Mouse (Mus musculus) forebrain, embryonic 15.5 days (tissue): ENCODE data around the gene Nabp1. TPM values are rescaled to one million over a fixed set of nuclear protein-coding genes. Genes with fewer than 3 reads are reported as not detected.

ENCODE experiments used
- ATAC-seq: fragments of 200-750 bp; cut with Nextera tagmentation; replicated peaks from 2 replicates; pipeline ENCODE4 v1.8.0; 2017; ENCODE audit warnings: mild to moderate bottlenecking, moderate TSS enrichment, moderate library complexity
- H3K27ac ChIP-seq: fragments of 300-500 bp; sonication (generic); replicated peaks from 2 replicates; pipeline ENCODE4 v1.5.1; 2015; ENCODE audit warnings: mild to moderate bottlenecking, inconsistent platforms
- H3K27me3 ChIP-seq: fragments of 300-500 bp; sonication (generic); 2 replicates; pipeline ENCODE4 v1.6.1; 2015; ENCODE audit warnings: inconsistent platforms
- H3K36me3 ChIP-seq: fragments of 300-500 bp; sonication (generic); 2 replicates; pipeline ENCODE4 v1.6.1; 2015; ENCODE audit warnings: mild to moderate bottlenecking, inconsistent platforms
- H3K4me1 ChIP-seq: fragments of 300-500 bp; sonication (generic); 2 replicates; pipeline ENCODE4 v1.6.1; 2015; ENCODE audit warnings: inconsistent platforms
- H3K4me2 ChIP-seq: fragments of 300-500 bp; sonication (generic); replicated peaks from 2 replicates; pipeline ENCODE4 v1.6.1; 2015; ENCODE audit warnings: mild to moderate bottlenecking, inconsistent platforms
- H3K4me3 ChIP-seq: fragments of 300-500 bp; sonication (generic); 2 replicates; pipeline ENCODE4 v1.5.1; 2015; ENCODE audit warnings: mild to moderate bottlenecking, inconsistent platforms
- H3K9ac ChIP-seq: fragments of 300-500 bp; sonication (generic); replicated peaks from 2 replicates; pipeline ENCODE4 v1.6.1; 2015; ENCODE audit warnings: mild to moderate bottlenecking, inconsistent platforms
- H3K9me3 ChIP-seq: fragments of 300-500 bp; sonication (generic); 2 replicates; pipeline ENCODE4 v1.6.1; 2016; ENCODE audit warnings: inconsistent platforms
- WGBS: fragments of 180-500 bp; shearing (Covaris S2); methylation state at CpG from one replicate; pipeline ENCODE4 v1.1.7; 2015; ENCODE audit warnings: mixed read lengths; 5-methylcytosine and 5-hydroxymethylcytosine counted together
- polyA plus RNA-seq: library from polyadenylated mRNA; unstranded; fragments of >200 nt; fragmentation: Nextera tagmentation; extraction: Ambion mirVana; gene quantifications from 2 replicates; pipeline ENCODE4 v1.2.1, GENCODE M21; 2015

Gene Nabp1
- polyA plus RNA-seq, 1 experiment from 2014 or later: 9.3 TPM

DNA sequence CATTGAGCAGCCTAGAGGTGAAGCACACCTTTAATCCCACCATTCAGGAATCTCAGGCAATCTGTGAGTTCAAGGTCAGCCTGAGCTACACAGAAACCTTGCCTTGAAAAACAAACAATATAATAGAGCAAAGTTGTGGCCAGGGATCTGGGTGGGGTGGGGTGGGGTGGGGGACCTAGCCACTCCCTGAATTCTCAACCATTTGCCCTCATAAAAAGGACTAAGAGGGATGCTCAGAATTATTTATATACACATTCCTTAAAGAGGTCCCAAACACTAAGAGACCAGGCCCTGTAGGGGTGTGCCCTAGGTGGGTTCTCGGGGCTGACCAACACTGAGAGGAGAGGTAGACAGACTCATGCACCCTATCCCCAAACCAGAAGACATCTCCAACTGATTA lies 1.5 kb upstream of the Nabp1 start:
- Histone ChIP-seq H3K27me3 (no peaks in the 10 kb centered on the region), H3K9ac (no peak overlapping the region), H3K4me3 (no peak overlapping the region), H3K4me2 (no peak overlapping the region), H3K36me3 (no peaks in the 10 kb centered on the region), H3K27ac (no peak overlapping the region), H3K9me3 (no peaks in the 10 kb centered on the region), H3K4me1 (peaks cover 9% of the 10 kb centered on the region)
- 93% methylated on average over 1 of the region's 1 CpGs for WGBS
- no peak for ATAC-seq

DNA sequence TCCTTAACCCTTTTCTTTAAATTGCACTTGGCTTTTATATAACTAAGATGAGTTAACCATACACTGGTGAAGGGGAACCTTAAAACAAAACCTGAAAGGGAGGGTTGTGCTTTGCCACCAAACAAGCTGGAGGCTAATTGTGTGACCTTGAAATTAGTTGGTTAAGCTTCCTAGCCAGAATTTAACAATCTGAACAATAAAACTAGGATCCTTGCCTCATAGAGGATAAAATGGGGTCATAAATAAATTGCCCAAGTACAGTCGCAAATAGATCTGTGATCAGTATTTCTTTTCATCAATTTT lies 753 bp upstream of the Nabp1 start:
- H3K9me3 ChIP-seq: no peaks in the 10 kb centered on the region
- H3K36me3 ChIP-seq: no peaks in the 10 kb centered on the region
- no peaks in the 10 kb centered on the region for H3K27me3 ChIP-seq
- peak overlapping the region; percentile 56 for H3K4me3 ChIP-seq
- H3K9ac ChIP-seq: peak overlapping the region; percentile 76
- peak overlapping the region; percentile 81; the same call in 1 of the 2 replicates for H3K27ac ChIP-seq
- peaks cover 9% of the 10 kb centered on the region for H3K4me1 ChIP-seq
- H3K4me2 ChIP-seq: peak overlapping the region; percentile 56
- WGBS: 66% methylated on average over 1 of the region's 1 CpGs
- no peak for ATAC-seq

DNA sequence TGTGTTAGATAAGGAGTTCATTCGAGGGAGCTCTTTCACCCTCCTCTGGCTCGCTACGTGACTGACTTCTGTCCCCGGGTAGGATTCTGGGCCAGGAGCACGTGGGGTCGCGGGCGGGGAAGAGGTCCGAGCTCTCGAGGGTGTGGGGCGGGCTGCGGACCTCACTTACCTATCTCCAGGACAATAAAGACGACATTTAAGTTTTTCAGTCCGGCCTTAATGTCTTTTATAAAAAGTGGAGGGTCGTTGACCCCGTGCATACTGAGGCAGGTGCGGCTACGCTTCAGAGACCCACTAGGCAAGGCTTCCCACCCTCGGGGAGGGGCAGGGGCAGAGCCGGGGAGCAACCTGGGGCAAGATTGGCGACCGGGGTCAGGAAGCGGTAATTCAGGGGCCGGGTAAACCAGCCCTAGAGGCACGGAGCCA lies 556 bp downstream of the Nabp1 start:
- under 1% methylated on average over 25 of the region's 25 CpGs for WGBS
- H3K27ac ChIP-seq: peak overlapping the region; percentile 69; the same call in 1 of the 2 replicates
- peak; percentile 48 for ATAC-seq

DNA sequence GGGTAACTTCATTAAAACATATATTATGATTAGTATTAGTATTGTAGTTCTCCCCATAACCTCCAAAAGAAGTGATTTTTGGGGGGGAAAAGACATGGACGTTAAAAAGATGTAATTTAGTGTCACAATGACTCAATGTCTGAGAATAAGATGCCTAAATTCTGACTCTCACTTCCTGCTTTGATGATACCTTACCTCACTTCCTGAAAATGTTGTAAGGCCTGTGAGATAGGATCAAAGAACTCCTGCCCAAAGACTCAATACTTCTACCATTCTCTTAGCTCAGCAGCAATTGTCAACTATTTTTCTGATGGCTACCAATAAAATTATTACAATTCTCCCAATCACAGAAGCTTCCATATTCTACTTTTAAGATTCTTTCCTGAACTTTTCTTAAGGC lies 1.8 kb downstream of the Nabp1 start:
- no peak for ATAC-seq

More for the DNA sequence above, 556 bp downstream of the Nabp1 start:
- Histone ChIP-seq H3K4me3 (peak overlapping the region; percentile 56), H3K9ac (peak overlapping the region; percentile 67), H3K4me1 (peaks cover 9% of the 10 kb centered on the region), H3K36me3 (no peaks in the 10 kb centered on the region), H3K4me2 (peak overlapping the region; percentile 99), H3K9me3 (no peaks in the 10 kb centered on the region), H3K27me3 (no peaks in the 10 kb centered on the region)

DNA sequence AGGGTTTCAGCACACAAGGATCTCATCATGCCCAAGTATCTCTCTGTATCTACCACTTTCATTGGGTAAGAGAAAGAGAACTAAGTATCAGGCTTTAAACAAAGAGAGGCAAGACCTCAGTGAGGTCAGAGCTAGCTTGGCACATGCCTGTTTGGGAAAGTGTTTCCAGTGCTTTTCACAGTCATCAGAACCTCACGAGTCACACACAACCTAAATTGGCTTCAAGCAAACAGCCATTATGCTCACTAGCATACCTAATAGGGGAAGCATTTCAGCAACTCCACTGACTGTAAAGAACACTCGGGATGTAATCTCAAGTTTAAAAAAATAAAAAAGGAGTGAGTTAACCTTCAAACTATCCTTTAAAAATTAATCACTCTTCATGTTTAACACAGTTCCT lies 10.1 kb downstream of the Nabp1 start:
- Histone ChIP-seq H3K36me3 (no peaks in the 10 kb centered on the region), H3K27ac (no peak overlapping the region), H3K27me3 (no peaks in the 10 kb centered on the region), H3K4me2 (no peak overlapping the region), H3K4me3 (no peak overlapping the region), H3K9me3 (no peaks in the 10 kb centered on the region), H3K9ac (no peak overlapping the region), H3K4me1 (no peaks in the 10 kb centered on the region)
- no peak for ATAC-seq
- WGBS: 33% methylated on average over 2 of the region's 2 CpGs

More for the DNA sequence above, 1.8 kb downstream of the Nabp1 start:
- Histone ChIP-seq H3K4me3 (no peak overlapping the region), H3K9me3 (no peaks in the 10 kb centered on the region), H3K9ac (no peak overlapping the region), H3K27me3 (no peaks in the 10 kb centered on the region), H3K4me2 (no peak overlapping the region), H3K27ac (no peak overlapping the region), H3K36me3 (no peaks in the 10 kb centered on the region), H3K4me1 (peaks cover 9% of the 10 kb centered on the region)
- 79% methylated on average over 1 of the region's 1 CpGs for WGBS

DNA sequence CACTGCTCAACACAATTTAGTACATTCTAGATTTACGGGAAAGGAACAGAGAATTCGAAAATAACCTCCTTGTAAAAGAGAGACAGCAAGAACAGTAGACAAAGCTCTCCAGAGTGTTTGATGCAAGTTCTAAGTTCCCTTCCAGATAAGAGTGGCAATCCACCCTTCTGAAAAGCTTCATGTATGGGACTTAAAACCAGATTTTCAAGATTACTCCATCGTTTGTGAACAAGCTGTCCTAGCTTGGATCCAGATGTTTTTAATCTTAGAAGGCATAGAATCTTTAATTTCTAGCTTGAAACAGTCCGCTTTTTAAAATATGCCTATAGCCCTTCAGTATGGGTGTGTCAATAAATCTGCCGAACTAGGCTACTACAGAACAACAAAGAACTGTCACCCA lies 11.0 kb downstream of the Nabp1 start:
- H3K4me1 ChIP-seq: no peaks in the 10 kb centered on the region
- H3K4me2 ChIP-seq: no peak overlapping the region
- no peaks in the 10 kb centered on the region for H3K36me3 ChIP-seq
- no peak overlapping the region for H3K9ac ChIP-seq
- H3K27me3 ChIP-seq: no peaks in the 10 kb centered on the region
- no peak overlapping the region for H3K4me3 ChIP-seq
- no peak for ATAC-seq
- no peaks in the 10 kb centered on the region for H3K9me3 ChIP-seq
- no peak overlapping the region for H3K27ac ChIP-seq
- 89% methylated on average over 5 of the region's 5 CpGs for WGBS

DNA sequence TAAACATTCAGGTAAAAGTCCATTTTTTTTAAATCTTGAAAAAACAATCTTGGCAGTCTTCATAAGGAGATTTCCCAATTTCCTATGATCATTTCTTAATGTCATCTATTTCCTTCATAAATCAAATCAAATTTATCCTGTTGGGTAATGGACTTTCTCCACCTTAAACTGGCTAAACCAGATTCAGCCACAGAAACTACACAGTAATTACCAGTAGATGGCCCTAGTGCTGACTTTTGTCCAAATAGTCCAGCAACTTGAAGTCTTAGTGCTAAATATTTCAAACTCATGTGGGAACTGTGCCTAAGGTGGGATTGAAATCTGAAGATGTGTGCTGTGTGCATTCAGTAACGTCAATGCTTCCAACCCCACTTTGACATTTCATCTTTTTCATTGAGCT lies 11.8 kb downstream of the Nabp1 start:
- Histone ChIP-seq H3K9ac (no peak overlapping the region), H3K9me3 (no peaks in the 10 kb centered on the region), H3K4me2 (no peak overlapping the region), H3K4me3 (no peak overlapping the region), H3K27me3 (no peaks in the 10 kb centered on the region), H3K4me1 (no peaks in the 10 kb centered on the region), H3K36me3 (no peaks in the 10 kb centered on the region), H3K27ac (no peak overlapping the region)
- ATAC-seq: no peak
- WGBS: 52% methylated on average over 1 of the region's 1 CpGs

DNA sequence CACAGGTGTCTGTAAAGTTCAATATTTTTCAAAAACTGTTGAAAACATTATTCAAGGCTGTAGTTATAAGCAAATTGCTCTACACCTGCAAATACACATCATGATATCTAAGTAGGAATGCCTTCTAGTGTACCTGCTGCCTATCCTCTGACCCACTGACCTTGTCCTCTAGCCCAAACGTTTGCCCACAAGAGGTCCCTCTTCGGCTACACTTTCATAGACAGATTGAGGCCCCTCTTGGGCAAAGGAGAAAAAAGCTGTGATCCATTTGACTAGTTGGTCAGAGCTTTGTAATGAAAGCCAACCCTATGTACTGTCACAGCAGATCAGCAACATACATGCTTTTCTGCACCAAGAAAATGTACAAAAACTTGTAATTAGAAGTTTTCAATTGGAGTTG lies 12.9 kb downstream of the Nabp1 start:
- no peak overlapping the region for H3K9ac ChIP-seq
- WGBS: 31% methylated on average over 2 of the region's 2 CpGs

DNA sequence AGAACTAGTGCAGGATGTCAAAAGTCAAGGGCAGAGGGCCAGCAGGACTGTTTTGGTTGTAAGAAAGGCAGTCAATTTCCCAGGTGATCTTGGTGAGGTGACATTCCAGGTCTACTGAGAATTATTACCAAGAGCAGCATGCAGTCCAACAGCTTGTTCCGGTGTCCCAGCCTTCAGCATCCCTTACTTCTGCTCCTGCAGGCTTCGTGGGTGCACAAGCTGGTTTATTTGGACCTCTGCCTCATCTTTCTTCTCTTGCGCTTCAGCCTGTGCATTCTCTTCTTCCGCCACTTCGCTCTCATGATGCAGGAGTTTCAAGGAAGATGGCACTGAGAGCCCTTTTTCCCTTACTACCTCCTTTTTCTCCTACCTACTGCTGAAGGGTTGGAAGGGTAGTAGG lies 15.2 kb downstream of the Nabp1 start:
- WGBS: 88% methylated on average over 5 of the region's 5 CpGs
- no peak overlapping the region for H3K4me2 ChIP-seq

More for the DNA sequence above, 12.9 kb downstream of the Nabp1 start:
- Histone ChIP-seq H3K4me1 (no peaks in the 10 kb centered on the region), H3K27me3 (no peaks in the 10 kb centered on the region), H3K4me2 (no peak overlapping the region), H3K9me3 (no peaks in the 10 kb centered on the region), H3K4me3 (no peak overlapping the region), H3K27ac (no peak overlapping the region), H3K36me3 (no peaks in the 10 kb centered on the region)
- ATAC-seq: no peak

DNA sequence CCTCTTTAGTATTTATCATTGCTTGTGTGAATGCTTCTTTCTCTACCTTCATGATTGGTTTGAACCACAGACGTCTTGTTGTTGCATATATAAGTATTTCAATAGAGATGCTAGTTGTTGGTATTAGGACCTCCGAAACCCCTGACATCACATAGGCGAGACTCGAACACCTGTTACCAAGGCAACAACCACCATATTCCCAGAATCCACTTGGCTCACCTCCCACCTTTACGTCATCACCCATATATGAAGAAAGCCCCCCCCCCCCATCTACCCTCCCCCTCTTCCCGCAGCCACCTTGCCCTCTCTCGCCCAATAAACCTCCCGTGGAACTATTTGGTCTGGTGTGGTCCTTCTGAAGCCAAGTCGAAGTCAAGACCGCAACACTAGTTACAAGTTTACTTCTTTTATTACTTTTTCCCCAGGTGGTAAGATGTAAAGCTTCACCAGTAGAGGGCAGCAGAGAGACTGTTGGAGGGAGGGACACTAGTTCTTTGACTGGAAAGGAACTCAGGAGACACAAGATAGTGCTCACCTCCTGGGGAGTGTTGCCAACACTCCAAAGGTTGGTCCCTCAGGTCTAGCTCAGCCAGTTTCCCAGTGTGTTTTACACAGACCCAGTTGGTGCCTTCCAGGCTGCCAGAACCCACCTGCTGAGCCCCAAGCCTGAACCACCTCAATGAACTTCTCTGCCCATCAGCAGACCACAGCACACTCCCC lies 19.3 kb downstream of the Nabp1 start:
- Histone ChIP-seq H3K4me3 (no peak overlapping the region), H3K27ac (no peak overlapping the region), H3K9me3 (no peaks in the 10 kb centered on the region), H3K27me3 (no peaks in the 10 kb centered on the region), H3K4me2 (no peak overlapping the region), H3K36me3 (no peaks in the 10 kb centered on the region), H3K4me1 (no peaks in the 10 kb centered on the region), H3K9ac (no peak overlapping the region)
- WGBS: 68% methylated on average over 10 of the region's 10 CpGs
- ATAC-seq: no peak; the same call in 1 of the 2 replicates

More for the DNA sequence above, 15.2 kb downstream of the Nabp1 start:
- H3K4me1 ChIP-seq: no peaks in the 10 kb centered on the region
- H3K9ac ChIP-seq: no peak overlapping the region
- no peak overlapping the region for H3K27ac ChIP-seq
- no peaks in the 10 kb centered on the region for H3K36me3 ChIP-seq
- no peak overlapping the region for H3K4me3 ChIP-seq
- no peak for ATAC-seq
- no peaks in the 10 kb centered on the region for H3K9me3 ChIP-seq
- H3K27me3 ChIP-seq: no peaks in the 10 kb centered on the region

DNA sequence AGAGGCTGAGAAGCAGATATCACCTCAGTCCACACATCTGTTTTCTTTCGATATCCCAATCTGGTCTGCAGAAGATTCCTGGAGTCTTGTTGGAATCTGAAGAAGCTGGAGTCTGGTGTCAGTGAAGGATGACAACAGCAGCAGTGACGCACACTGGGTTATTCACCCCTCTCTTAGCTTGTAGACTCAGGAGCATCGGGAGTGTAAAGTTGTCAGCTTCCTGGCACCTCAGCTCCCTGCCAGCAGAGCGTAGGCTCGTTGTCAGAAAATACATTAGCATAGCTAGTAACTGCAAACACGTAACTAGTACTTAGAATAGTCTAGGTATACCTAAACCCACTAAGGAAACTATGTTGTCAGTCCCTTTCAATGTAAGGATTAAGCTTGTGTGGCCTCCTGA lies 20.1 kb downstream of the Nabp1 start:
- Histone ChIP-seq H3K4me2 (no peak overlapping the region), H3K4me1 (no peaks in the 10 kb centered on the region), H3K27me3 (no peaks in the 10 kb centered on the region), H3K36me3 (no peaks in the 10 kb centered on the region), H3K9ac (no peak overlapping the region), H3K4me3 (no peak overlapping the region), H3K9me3 (no peaks in the 10 kb centered on the region), H3K27ac (no peak overlapping the region)
- WGBS: 73% methylated on average over 6 of the region's 6 CpGs
- no peak for ATAC-seq

DNA sequence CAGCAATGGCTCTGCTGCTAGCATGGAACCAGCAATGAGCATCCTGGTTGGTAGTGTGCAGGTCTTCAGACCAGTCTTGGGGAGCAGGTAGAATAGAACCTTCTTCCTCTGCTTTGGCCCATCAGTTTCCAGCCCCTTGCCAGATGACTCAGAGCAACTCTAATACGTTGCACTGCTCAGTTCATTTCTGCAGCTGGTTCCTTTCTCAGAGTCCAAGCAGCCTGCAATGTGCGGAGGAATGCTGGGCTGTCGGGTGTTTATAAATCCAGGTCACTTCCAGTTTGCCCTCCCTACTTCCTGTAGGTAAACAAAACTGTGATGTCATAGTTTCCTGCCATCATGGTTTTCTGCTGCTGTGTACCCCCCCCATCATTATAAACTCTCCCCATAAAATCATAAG lies 21.0 kb downstream of the Nabp1 start:
- H3K4me2 ChIP-seq: no peak overlapping the region
- ATAC-seq: no peak

DNA sequence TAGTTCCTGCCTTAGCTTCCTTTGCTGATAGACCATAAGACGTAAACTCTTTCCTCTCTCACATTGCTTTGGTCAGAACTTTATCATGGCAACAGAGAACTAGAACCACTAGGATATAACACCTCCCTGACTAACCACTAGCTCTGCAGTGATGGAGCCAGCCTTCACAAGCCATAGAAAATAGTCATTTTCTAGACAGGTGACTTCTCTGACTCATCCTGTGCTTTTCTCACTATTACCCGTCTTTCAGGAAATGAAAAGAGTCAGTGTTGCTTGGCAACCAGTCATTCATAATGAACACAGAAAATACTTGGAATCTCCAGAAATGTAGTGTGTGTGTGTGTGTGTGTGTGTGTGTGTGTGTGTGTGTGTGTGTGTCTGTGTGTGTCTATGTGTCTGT lies 29.4 kb downstream of the Nabp1 start:
- no peaks in the 10 kb centered on the region for H3K36me3 ChIP-seq
- H3K27me3 ChIP-seq: no peaks in the 10 kb centered on the region
- no peak for ATAC-seq
- 0 out of 2 replicates have a peak, but pooled peaks cover 3% of the 10 kb centered on the region for H3K4me1 ChIP-seq
- H3K9me3 ChIP-seq: no peaks in the 10 kb centered on the region
- no peak overlapping the region for H3K9ac ChIP-seq
- 54% methylated on average over 2 of the region's 2 CpGs for WGBS
- no peak overlapping the region for H3K4me3 ChIP-seq
- no peak overlapping the region for H3K4me2 ChIP-seq
- no peak overlapping the region for H3K27ac ChIP-seq

More for the DNA sequence above, 21.0 kb downstream of the Nabp1 start:
- no peaks in the 10 kb centered on the region for H3K4me1 ChIP-seq
- WGBS: 76% methylated on average over 3 of the region's 3 CpGs
- H3K36me3 ChIP-seq: no peaks in the 10 kb centered on the region
- no peak overlapping the region for H3K4me3 ChIP-seq
- no peaks in the 10 kb centered on the region for H3K9me3 ChIP-seq
- no peak overlapping the region for H3K27ac ChIP-seq
- no peaks in the 10 kb centered on the region for H3K27me3 ChIP-seq
- no peak overlapping the region for H3K9ac ChIP-seq
